17 mouse cellular contexts compared by ENCODE assay signal in the genomic region with DNA sequence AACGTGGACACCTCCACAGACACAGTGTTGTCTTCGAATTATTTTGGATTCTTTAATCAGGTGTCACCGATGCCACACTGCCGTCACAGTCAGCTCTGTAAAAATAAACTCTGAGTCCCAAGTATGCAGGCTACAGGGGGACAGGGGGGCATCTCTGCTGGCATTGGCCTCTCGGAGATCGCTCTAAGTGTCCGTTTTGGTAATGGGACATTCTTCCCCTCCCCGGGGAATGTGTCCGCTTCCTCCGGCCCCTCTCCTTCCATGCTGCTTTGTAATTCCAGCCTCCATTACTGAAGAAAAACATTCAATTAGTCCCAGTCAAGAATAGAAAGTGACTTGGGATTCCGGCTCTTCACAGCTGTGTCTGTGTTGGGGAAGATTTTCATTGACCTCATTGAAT.
A peak's percentile ranks its signal among the peaks of the same experiment; 100 is the strongest.
DNase-seq lines count a peak whose midpoint lies in the region; ATAC-seq lines count a peak whose summit lies in the region.
"Had no signal": no experiment of that assay in that cellular context is flagged by ENCODE, and none has a peak within 500 bp of the region (broad histone marks: within the 10 kb centered on the region; RNA-seq: fewer than 3 reads in every experiment).

No protein-coding gene starts in this region.

- no peaks in the 10 kb centered on the region for H3K36me3 ChIP-seq in midbrain, embryonic 13.5 days
- H3K36me3 ChIP-seq: embryonic facial prominence, embryonic 13.5 days; forebrain, embryonic 10.5 days; neural tube, embryonic 15.5 days had no signal

- no peak overlapping the region for H3K4me2 ChIP-seq in midbrain, embryonic 13.5 days (replicated peaks)
- H3K4me2 ChIP-seq: liver, embryonic 11.5 days; neural tube, embryonic 15.5 days had no signal

- H3K4me3 ChIP-seq in midbrain, embryonic 13.5 days (replicated peaks): no peak overlapping the region
- H3K4me3 ChIP-seq: embryonic facial prominence, embryonic 13.5 days; forebrain, embryonic 10.5 days; megakaryocyte, embryonic 14.5 days; neural tube, embryonic 15.5 days had no signal

- peaks cover 9% of the 10 kb centered on the region; the same call in 1 of the 2 replicates for H3K4me1 ChIP-seq in midbrain, embryonic 13.5 days (replicated peaks)
- H3K4me1 ChIP-seq: megakaryocyte, embryonic 14.5 days had no signal

- WGBS in midbrain, embryonic 13.5 days: 64% methylated on average over 11 of the region's 11 CpGs

- no peak for ATAC-seq in midbrain, embryonic 13.5 days

- peak; percentile 24 for DNase-seq in kidney, postnatal 10 days
- no peak for DNase-seq in kidney, adult 9 months
- peak; percentile 26 for DNase-seq in embryo, embryonic 10.5 days (ENCODE audit: low spot score)
- DNase-seq in heart, adult 8-10 months (ENCODE audit: low spot score): peak; percentile 30
- DNase-seq in heart, postnatal 10 days: peak; percentile 49 to 57
- no peak for DNase-seq in urinary bladder, postnatal 14 days (ENCODE audit: low spot score)
- no peak for DNase-seq in thymus, postnatal 25 days
- DNase-seq: adrenal gland, adult 2 months; cerebellum, adult 8-10 months; kidney, postnatal 25 days; thymus, adult 2 months had no signal

- H3K27ac ChIP-seq in midbrain, embryonic 13.5 days: no peak overlapping the region; the same call in 1 of the 2 replicates
- H3K27ac ChIP-seq: forebrain, embryonic 10.5 days had no signal

- no peaks in the 10 kb centered on the region for H3K9me3 ChIP-seq in midbrain, embryonic 13.5 days
- H3K9me3 ChIP-seq: embryonic facial prominence, embryonic 13.5 days; forebrain, embryonic 10.5 days; neural tube, embryonic 15.5 days had no signal

- H3K9ac ChIP-seq in midbrain, embryonic 13.5 days (replicated peaks): no peak overlapping the region
- H3K9ac ChIP-seq: embryonic facial prominence, embryonic 13.5 days; neural tube, embryonic 15.5 days had no signal

- intact Hi-C loops in heart, postnatal 10 days (cut with DNase I): loop anchor here (5.0 kb wide), 1 partner anchor 57 kb away; no protein-coding TSS in a partner anchor

- H3K27me3 ChIP-seq in midbrain, embryonic 13.5 days: no peaks in the 10 kb centered on the region
- H3K27me3 ChIP-seq: embryonic facial prominence, embryonic 13.5 days; megakaryocyte, embryonic 14.5 days; neural tube, embryonic 15.5 days had no signal

Comparison
In these comparisons a context has a peak if more than half of its experiments do, and no peak if none do; other contexts are left out.
1. DNase-seq: peak in kidney, postnatal 10 days (single experiment), embryo, embryonic 10.5 days (single experiment), heart, adult 8-10 months (single experiment) and heart, postnatal 10 days (2 of 2); none in kidney, adult 9 months (single experiment), urinary bladder, postnatal 14 days (single experiment) and thymus, postnatal 25 days (single experiment).